Mouse (Mus musculus) heart, postnatal 0 days (tissue): ENCODE data around the gene Syngap1.

Source experiments
- CTCF ChIP-seq: IDR thresholded peaks from 2 replicates; pipeline ENCODE4 v1.5.1; 2016; ENCODE audit warnings: antibody characterized with exemption, control low read depth, low read depth
- EP300 ChIP-seq: IDR thresholded peaks from 2 replicates; pipeline ENCODE4 v1.6.1; 2016; ENCODE audit warnings: antibody characterized with exemption, low read depth

DNA sequence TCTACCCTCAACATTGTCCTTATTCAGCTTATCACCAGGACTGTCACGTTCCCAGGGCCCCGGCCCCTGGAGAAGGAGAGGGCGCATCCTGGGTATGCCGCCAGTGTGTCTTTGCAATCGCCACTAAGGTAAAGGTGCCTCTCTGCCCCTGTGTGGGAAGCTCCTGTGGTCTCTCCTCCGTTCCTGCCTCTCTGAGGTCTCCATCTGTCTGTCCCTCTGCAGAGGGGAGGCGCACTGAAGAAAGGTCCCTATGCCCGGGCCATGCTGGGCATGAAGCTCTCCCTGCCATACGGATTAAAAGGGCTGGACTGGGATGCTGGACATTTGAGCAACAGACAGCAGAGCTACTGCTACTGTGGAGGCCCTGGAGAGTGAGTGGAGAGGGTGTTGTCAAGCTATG, 6.0 kb upstream of the Syngap1 start:
- TF ChIP-seq CTCF (no peak), EP300 (no peak)
